Mouse (Mus musculus) intestine, embryonic 16.5 days (tissue): ENCODE results near the gene Fnbp1. TPM values are rescaled to one million over a fixed set of nuclear protein-coding genes. Genes with fewer than 3 reads are reported as not detected.
A peak's percentile ranks its signal among the peaks of the same experiment; 100 is the strongest.

Source experiments
- ATAC-seq: fragments of 200-750 bp; cut with Nextera tagmentation; 2 replicates; pipeline ENCODE4 v1.8.0; 2017; ENCODE audit warnings: moderate TSS enrichment, moderate library complexity
- H3K27ac ChIP-seq: fragments of 300-500 bp; sonication (generic); 2 replicates; pipeline ENCODE4 v1.5.1; 2014; ENCODE audit warnings: mild to moderate bottlenecking, low read length
- H3K27me3 ChIP-seq: fragments of 300-500 bp; sonication (generic); replicated peaks from 2 replicates; pipeline ENCODE4 v1.6.1; 2014; ENCODE audit warnings: low read length, control low read depth, mixed read lengths; ENCODE audit not compliant: control insufficient read depth, insufficient read depth
- H3K36me3 ChIP-seq: fragments of 300-500 bp; sonication (generic); 2 replicates; pipeline ENCODE4 v1.6.1; 2014; ENCODE audit warnings: low read length, control low read depth; ENCODE audit not compliant: control insufficient read depth, insufficient read depth
- H3K4me1 ChIP-seq: fragments of 300-500 bp; sonication (generic); 2 replicates; pipeline ENCODE4 v1.6.1; 2014; ENCODE audit warnings: low read length, control low read depth, mixed read lengths; ENCODE audit not compliant: control insufficient read depth, insufficient read depth
- H3K4me2 ChIP-seq: fragments of 300-500 bp; sonication (generic); 2 replicates; pipeline ENCODE4 v1.6.1; 2014; ENCODE audit warnings: low read depth, low read length, control low read depth
- H3K4me3 ChIP-seq: fragments of 300-500 bp; sonication (generic); 2 replicates; pipeline ENCODE4 v1.5.1; 2014; ENCODE audit warnings: mild to moderate bottlenecking, low read length
- H3K9ac ChIP-seq: fragments of 300-500 bp; sonication (generic); 2 replicates; pipeline ENCODE4 v1.6.1; 2014; ENCODE audit warnings: low read depth, low read length
- H3K9me3 ChIP-seq: fragments of 300-500 bp; sonication (generic); 2 replicates; pipeline ENCODE4 v1.6.1; 2016; ENCODE audit warnings: low read length, control low read depth; ENCODE audit not compliant: control insufficient read depth
- WGBS: fragments of 180-500 bp; shearing (Covaris S2); extraction: QIAGEN DNeasy Blood & Tissue Kit; methylation state at CpG from one replicate; pipeline ENCODE4 v1.1.7; 2014; 5-methylcytosine and 5-hydroxymethylcytosine counted together
- polyA plus RNA-seq: library from polyadenylated mRNA; unstranded; fragments of >200 nt; fragmentation: Nextera tagmentation; extraction: Ambion mirVana; gene quantifications from 2 replicates; pipeline ENCODE4 v1.2.1, GENCODE M21; 2015

The Fnbp1 gene
- polyA plus RNA-seq, 1 experiment from 2014 or later, result 21.1 TPM

- H3K4me1 ChIP-seq, result peaks cover 11% of the 10 kb centered on the region
- H3K27me3 ChIP-seq, result no peaks in the 10 kb centered on the region
- ATAC-seq, result no peak
- peak overlapping the region; percentile 94 for H3K4me3 ChIP-seq
- H3K27ac ChIP-seq, result peak overlapping the region; percentile 14
- H3K9me3 ChIP-seq, result no peaks in the 10 kb centered on the region
- H3K4me2 ChIP-seq, result peak overlapping the region; percentile 64
- H3K9ac ChIP-seq, result peak overlapping the region; percentile 96
- 33% methylated on average over 3 of the region's 3 CpGs for WGBS
- no peaks in the 10 kb centered on the region for H3K36me3 ChIP-seq
Measured at GRCm38 (mm10) chr2:31142505-31142904, 697 bp upstream of the Fnbp1 start.

GRCm38 (mm10) chr2:31141074-31141866 lies 538 bp downstream of the Fnbp1 start:
- 1% methylated on average over 78 of the region's 78 CpGs for WGBS
- no peaks in the 10 kb centered on the region for H3K36me3 ChIP-seq

GRCm38 (mm10) chr2:31140772-31141073 lies 1.1 kb downstream of the Fnbp1 start:
- 8% methylated on average over 10 of the region's 10 CpGs for WGBS
- no peak for ATAC-seq
- no peaks in the 10 kb centered on the region for H3K9me3 ChIP-seq
- H3K4me2 ChIP-seq, result peak overlapping the region; percentile 64
- peak overlapping the region; percentile 96 for H3K9ac ChIP-seq
- H3K4me1 ChIP-seq, result peaks cover 16% of the 10 kb centered on the region
- no peaks in the 10 kb centered on the region for H3K27me3 ChIP-seq
- H3K27ac ChIP-seq, result no peak overlapping the region
- H3K4me3 ChIP-seq, result peak overlapping the region; percentile 94
- H3K36me3 ChIP-seq, result no peaks in the 10 kb centered on the region

More at GRCm38 (mm10) chr2:31141074-31141866, 538 bp downstream of the Fnbp1 start:
- Histone ChIP-seq H3K9ac (peak overlapping the region; percentile 96), H3K4me1 (peaks cover 11% of the 10 kb centered on the region), H3K27me3 (no peaks in the 10 kb centered on the region), H3K9me3 (no peaks in the 10 kb centered on the region), H3K27ac (peak overlapping the region; percentile 83), H3K4me3 (peak overlapping the region; percentile 94), H3K4me2 (peak overlapping the region; percentile 64)
- peak; percentile 71 for ATAC-seq

- Histone ChIP-seq H3K36me3 (no peaks in the 10 kb centered on the region), H3K4me2 (peak overlapping the region; percentile 64), H3K27ac (no peak overlapping the region), H3K9ac (peak overlapping the region; percentile 96; the same call in 1 of the 2 replicates), H3K4me1 (peaks cover 18% of the 10 kb centered on the region), H3K27me3 (no peaks in the 10 kb centered on the region), H3K4me3 (peak overlapping the region; percentile 94), H3K9me3 (no peaks in the 10 kb centered on the region)
- WGBS, result 74% methylated on average over 12 of the region's 12 CpGs
- ATAC-seq, result no peak
Measured at GRCm38 (mm10) chr2:31139991-31140771, 1.6 kb downstream of the Fnbp1 start.

GRCm38 (mm10) chr2:31139174-31139632 lies 2.6 kb downstream of the Fnbp1 start:
- Histone ChIP-seq H3K36me3 (no peaks in the 10 kb centered on the region), H3K9ac (no peak overlapping the region), H3K27me3 (no peaks in the 10 kb centered on the region), H3K4me2 (no peak overlapping the region), H3K4me1 (peaks cover 18% of the 10 kb centered on the region), H3K9me3 (no peaks in the 10 kb centered on the region), H3K27ac (no peak overlapping the region), H3K4me3 (no peak overlapping the region)
- WGBS, result 88% methylated on average over 10 of the region's 10 CpGs
- no peak for ATAC-seq

- Histone ChIP-seq H3K4me1 (peaks cover 24% of the 10 kb centered on the region), H3K9me3 (no peaks in the 10 kb centered on the region), H3K4me3 (no peak overlapping the region), H3K36me3 (no peaks in the 10 kb centered on the region), H3K4me2 (no peak overlapping the region), H3K27me3 (no peaks in the 10 kb centered on the region), H3K27ac (no peak overlapping the region), H3K9ac (no peak overlapping the region)
- no peak for ATAC-seq
- WGBS, result 67% methylated on average over 14 of the region's 14 CpGs
Measured at GRCm38 (mm10) chr2:31137018-31137590, 4.7 kb downstream of the Fnbp1 start.

GRCm38 (mm10) chr2:31136338-31136737 lies 5.5 kb downstream of the Fnbp1 start:
- Histone ChIP-seq H3K9me3 (no peaks in the 10 kb centered on the region), H3K36me3 (no peaks in the 10 kb centered on the region), H3K27me3 (no peaks in the 10 kb centered on the region), H3K4me1 (peaks cover 28% of the 10 kb centered on the region), H3K27ac (no peak overlapping the region), H3K4me2 (no peak overlapping the region), H3K4me3 (no peak overlapping the region), H3K9ac (no peak overlapping the region)
- no peak for ATAC-seq
- WGBS, result 52% methylated on average over 11 of the region's 13 CpGs

GRCm38 (mm10) chr2:31135512-31135931 lies 6.3 kb downstream of the Fnbp1 start:
- no peaks in the 10 kb centered on the region for H3K36me3 ChIP-seq
- H3K4me2 ChIP-seq, result no peak overlapping the region
- H3K4me3 ChIP-seq, result no peak overlapping the region
- no peaks in the 10 kb centered on the region for H3K9me3 ChIP-seq
- no peak for ATAC-seq
- H3K27ac ChIP-seq, result no peak overlapping the region
- H3K9ac ChIP-seq, result no peak overlapping the region
- H3K27me3 ChIP-seq, result no peaks in the 10 kb centered on the region
- H3K4me1 ChIP-seq, result peaks cover 32% of the 10 kb centered on the region
- WGBS, result 55% methylated on average over 13 of the region's 13 CpGs

- 75% methylated on average over 3 of the region's 4 CpGs for WGBS
Measured at GRCm38 (mm10) chr2:31133981-31134380, 7.8 kb downstream of the Fnbp1 start.

More at GRCm38 (mm10) chr2:31133981-31134380, 7.8 kb downstream of the Fnbp1 start:
- Histone ChIP-seq H3K4me1 (peaks cover 36% of the 10 kb centered on the region), H3K27me3 (no peaks in the 10 kb centered on the region), H3K9ac (no peak overlapping the region), H3K4me3 (no peak overlapping the region), H3K27ac (no peak overlapping the region), H3K36me3 (no peaks in the 10 kb centered on the region), H3K4me2 (no peak overlapping the region), H3K9me3 (no peaks in the 10 kb centered on the region)
- ATAC-seq, result no peak
